Mouse (Mus musculus) liver, adult 2 months (tissue): Measurements from ENCODE around the gene Hmga2.

Source experiments
- CTCF ChIP-seq: fragments of 200-500 bp; IDR thresholded peaks from 2 replicates; pipeline ENCODE4 v1.5.1; 2011; ENCODE audit warnings: low read depth, low read length, control low read depth
- POLR2A ChIP-seq: fragments of 200-500 bp; IDR thresholded peaks from 2 replicates; pipeline ENCODE4 v1.6.1; 2011; ENCODE audit warnings: low read length, control low read depth; ENCODE audit not compliant: insufficient read depth; ENCODE audit errors: extremely low read depth

DNA sequence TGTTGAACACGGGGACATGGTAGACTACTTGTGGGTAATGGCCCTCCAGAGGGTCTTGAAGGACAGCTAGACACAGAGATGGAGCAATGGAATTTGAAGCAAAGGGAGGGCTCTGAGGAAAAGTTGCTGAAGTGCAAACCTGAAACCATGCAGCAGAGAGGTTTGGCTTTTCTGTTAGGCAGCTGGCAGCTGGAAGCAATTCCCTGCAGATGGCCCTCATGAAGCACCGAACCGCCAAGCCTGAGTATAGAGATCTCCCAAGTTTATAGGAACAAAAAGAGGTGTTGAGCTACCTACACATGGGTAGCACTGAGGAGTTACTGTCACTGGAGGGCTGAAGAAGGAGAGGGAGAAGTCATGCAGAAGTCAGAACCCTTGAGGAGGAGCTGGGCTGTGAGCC, 13.3 kb upstream of the Hmga2 start:
- TF ChIP-seq CTCF (no peak), POLR2A (no peak)
